Mouse (Mus musculus) myocyte (in vitro differentiated cells): ENCODE measurements around the gene Eif4a1. TPM values are rescaled to one million over a fixed set of nuclear protein-coding genes. Genes with fewer than 3 reads are reported as not detected.

Experiments used
- H3K27me3 ChIP-seq: one replicate; pipeline ENCODE4 v1.6.1; 2011; ENCODE audit not compliant: control insufficient read depth, insufficient read depth, insufficient read length
- H3K36me3 ChIP-seq: one replicate; pipeline ENCODE4 v1.6.1; 2011; ENCODE audit not compliant: control insufficient read depth, insufficient read depth
- H3K4me2 ChIP-seq: one replicate; pipeline ENCODE4 v1.6.1; 2011; ENCODE audit warnings: low read depth, control low read depth
- H3K4me3 ChIP-seq: one replicate; pipeline ENCODE4 v1.5.1; 2011; ENCODE audit warnings: mild to moderate bottlenecking, control low read depth, moderate library complexity
- H3K79me2 ChIP-seq: one replicate; pipeline ENCODE4 v1.6.1; 2011; ENCODE audit not compliant: control insufficient read depth, insufficient read depth
- H3ac ChIP-seq: one replicate; pipeline ENCODE4 v1.6.1; 2011; ENCODE audit not compliant: control insufficient read depth, insufficient read length
- CEBPB ChIP-seq: IDR thresholded peaks from 2 replicates; pipeline ENCODE4 v1.6.1; 2011; ENCODE audit warnings: mild to moderate bottlenecking, moderate library complexity; ENCODE audit not compliant: poor library complexity, insufficient read depth, severe bottlenecking
- E2F4 ChIP-seq: IDR thresholded peaks from one replicate; pipeline ENCODE4 v1.6.1; 2011; ENCODE audit warnings: mild to moderate bottlenecking, control low read depth, moderate library complexity; ENCODE audit not compliant: insufficient read depth
- MAX ChIP-seq: IDR thresholded peaks from one replicate; pipeline ENCODE4 v1.6.1; 2011; ENCODE audit warnings: low read depth, mild to moderate bottlenecking, control low read depth
- MYOD1 ChIP-seq, 3 experiments: IDR thresholded peaks; one replicate each; pipeline ENCODE4 v1.6.1; 2011; ENCODE audit warnings: control low read depth in 2 of 3, low read depth in 2 of 3, mild to moderate bottlenecking in 2 of 3, moderate library complexity in 1 of 3; ENCODE audit not compliant: insufficient read length in 2 of 3, control insufficient read depth in 1 of 3
- MYOG ChIP-seq, 3 experiments: IDR thresholded peaks; one replicate each; pipeline ENCODE4 v1.6.1; 2011; ENCODE audit warnings: control low read depth in 2 of 3, low read depth in 2 of 3, mild to moderate bottlenecking in 2 of 3; ENCODE audit not compliant: insufficient read length in 2 of 3, control insufficient read depth in 1 of 3, insufficient read depth in 1 of 3
- POLR2A ChIP-seq: IDR thresholded peaks from one replicate; pipeline ENCODE4 v1.6.1; 2011; ENCODE audit warnings: low read depth, mild to moderate bottlenecking, control low read depth, moderate library complexity; ENCODE audit not compliant: insufficient read length
- POLR2AphosphoS2 ChIP-seq: IDR thresholded peaks from one replicate; pipeline ENCODE4 v1.6.1; 2011; ENCODE audit warnings: low read depth, control low read depth; ENCODE audit not compliant: insufficient read length
- REST ChIP-seq: IDR thresholded peaks from one replicate; pipeline ENCODE4 v1.6.1; 2011; ENCODE audit warnings: mild to moderate bottlenecking, control low read depth, moderate library complexity; ENCODE audit not compliant: insufficient read depth, insufficient read length
- SRF ChIP-seq: IDR thresholded peaks from one replicate; pipeline ENCODE4 v1.6.1; 2011; ENCODE audit warnings: low read depth; ENCODE audit not compliant: control insufficient read depth, insufficient read length
- TCF12 ChIP-seq: IDR thresholded peaks from one replicate; pipeline ENCODE4 v1.6.1; 2011; ENCODE audit warnings: mild to moderate bottlenecking, control low read depth; ENCODE audit not compliant: poor library complexity, insufficient read depth, severe bottlenecking
- TCF3 ChIP-seq: IDR thresholded peaks from one replicate; pipeline ENCODE4 v1.6.1; 2011; ENCODE audit warnings: low read depth, control low read depth; ENCODE audit not compliant: insufficient read length
- USF1 ChIP-seq: IDR thresholded peaks from one replicate; pipeline ENCODE4 v1.6.1; 2011; ENCODE audit warnings: low read depth, mild to moderate bottlenecking, control low read depth, moderate library complexity
- polyA plus RNA-seq: library from polyadenylated mRNA; unstranded; fragments of >200 nt; fragmentation: generic; extraction: Trizol; gene quantifications from one replicate; pipeline ENCODE4 v1.2.1, GENCODE M21; 2012; ENCODE audit warnings: missing spikeins

The Eif4a1 gene
- polyA plus RNA-seq, 1 experiment, result 553 TPM

GRCm38 (mm10) chr11:69685526-69686148 lies 13.4 kb upstream of the Eif4a1 start, which contains the start of gene Tnfsf13:
Tnfsf13 (minus strand) TSS chr11:69685784.
- Histone ChIP-seq H3K27me3 (no peaks in the 10 kb centered on the region), H3K4me3 (no peak within 1 kb of the TSS), H3K36me3 (no peaks in the 10 kb centered on the region), H3ac (no peak within 1 kb of the TSS), H3K4me2 (no peak within 1 kb of the TSS), H3K79me2 (peaks cover 11% of the 10 kb centered on the region)
- TF ChIP-seq CEBPB (no peak), POLR2AphosphoS2 (no peak), E2F4 (no peak), MYOG (IDR thresholded peaks at IDR 0.05; ENCODE audit: control insufficient read depth in 1 of 3, insufficient read depth in 1 of 3, insufficient read length in 2 of 3, low read depth in 2 of 3) (no peak), REST (no peak), POLR2A (no peak)

DNA sequence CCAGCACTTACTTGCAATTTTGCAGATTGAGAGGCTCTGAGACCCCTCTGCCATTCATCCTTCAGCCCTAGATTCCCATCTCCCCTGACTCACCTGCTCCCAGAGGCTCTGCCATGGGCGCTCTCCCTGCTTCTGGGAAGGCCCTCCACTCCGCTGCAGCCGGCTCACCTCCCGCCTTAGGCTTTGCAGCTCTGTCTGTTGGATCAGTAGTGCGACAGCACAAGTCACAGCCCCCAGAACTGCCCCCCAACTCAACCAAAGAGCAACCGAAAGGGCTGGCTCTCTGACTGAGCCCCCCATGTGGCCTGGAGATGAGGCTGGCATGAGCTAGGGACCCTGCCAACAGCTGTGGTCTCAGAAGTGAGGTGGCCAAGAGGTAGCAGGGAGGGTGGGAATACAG lies 12.7 kb upstream of the Eif4a1 start:
- Histone ChIP-seq H3ac (no peak overlapping the region), H3K4me3 (no peak overlapping the region), H3K27me3 (no peaks in the 10 kb centered on the region), H3K4me2 (no peak overlapping the region), H3K36me3 (no peaks in the 10 kb centered on the region), H3K79me2 (peaks cover 14% of the 10 kb centered on the region)
- TF ChIP-seq TCF12, result no peak
- no peak for TF ChIP-seq POLR2AphosphoS2
- no peak for TF ChIP-seq USF1
- no peak for TF ChIP-seq POLR2A
- no peak for TF ChIP-seq MYOD1 (IDR thresholded peaks at IDR 0.05; ENCODE audit: control insufficient read depth in 1 of 3, insufficient read length in 2 of 3, low read depth in 2 of 3)
- TF ChIP-seq E2F4, result no peak
- TF ChIP-seq TCF3, result no peak
- TF ChIP-seq REST, result no peak
- TF ChIP-seq SRF, result no peak
- no peak for TF ChIP-seq CEBPB
- no peak for TF ChIP-seq MAX

- Histone ChIP-seq H3K4me2 (no peak overlapping the region), H3K4me3 (no peak overlapping the region), H3K36me3 (no peaks in the 10 kb centered on the region), H3K27me3 (no peaks in the 10 kb centered on the region), H3K79me2 (peaks cover 19% of the 10 kb centered on the region), H3ac (no peak overlapping the region)
- TF ChIP-seq MAX (no peak), SRF (no peak), USF1 (no peak), E2F4 (no peak), TCF3 (no peak), TCF12 (no peak), MYOD1 (IDR thresholded peaks at IDR 0.05; ENCODE audit: control insufficient read depth in 1 of 3, insufficient read length in 2 of 3, low read depth in 2 of 3) (no peak), REST (no peak), MYOG (IDR thresholded peaks at IDR 0.05; ENCODE audit: control insufficient read depth in 1 of 3, insufficient read depth in 1 of 3, insufficient read length in 2 of 3, low read depth in 2 of 3) (no peak), POLR2AphosphoS2 (no peak), POLR2A (no peak), CEBPB (no peak)
Measured at GRCm38 (mm10) chr11:69684128-69684745, 12.0 kb upstream of the Eif4a1 start.

GRCm38 (mm10) chr11:69683576-69683975 lies 11.4 kb upstream of the Eif4a1 start:
- no peak overlapping the region for H3K4me3 ChIP-seq
- H3ac ChIP-seq, result no peak overlapping the region
- TF ChIP-seq POLR2A (no peak), USF1 (no peak), POLR2AphosphoS2 (no peak), TCF12 (no peak), MYOD1 (IDR thresholded peaks at IDR 0.05; ENCODE audit: control insufficient read depth in 1 of 3, insufficient read length in 2 of 3, low read depth in 2 of 3) (no peak), MYOG (IDR thresholded peaks at IDR 0.05; ENCODE audit: control insufficient read depth in 1 of 3, insufficient read depth in 1 of 3, insufficient read length in 2 of 3, low read depth in 2 of 3) (no peak), E2F4 (no peak)
- peaks cover 4% of the 10 kb centered on the region for H3K36me3 ChIP-seq
- H3K4me2 ChIP-seq, result no peak overlapping the region
- H3K79me2 ChIP-seq, result peaks cover 26% of the 10 kb centered on the region
- H3K27me3 ChIP-seq, result no peaks in the 10 kb centered on the region
